Mouse (Mus musculus) stomach, postnatal 0 days (tissue): Measurements from ENCODE around the gene Ppard.

ENCODE experiments used
- CTCF ChIP-seq: IDR thresholded peaks from 2 replicates; pipeline ENCODE4 v1.5.1; 2016; ENCODE audit warnings: antibody characterized with exemption, low read depth, mild to moderate bottlenecking, moderate library complexity
- EP300 ChIP-seq: optimal IDR thresholded peaks from 2 replicates; pipeline ENCODE3; 2016; ENCODE audit warnings: antibody characterized with exemption

GRCm38 (mm10) chr17:28344050-28344607 is 111.6 kb downstream of the Ppard start:
- no peak for TF ChIP-seq CTCF
- TF ChIP-seq EP300 = no peak
